Mouse (Mus musculus): ENCODE results near the gene Senp1.

The Senp1 gene

GRCm38 (mm10) chr15:98107230-98107629, 13.7 kb upstream of the Senp1 start:
- DNase-seq: no peak

GRCm38 (mm10) chr15:98106506-98106905, 13.0 kb upstream of the Senp1 start:
- no peak for DNase-seq

GRCm38 (mm10) chr15:98102401-98102800, 8.9 kb upstream of the Senp1 start:
- DNase-seq: no peak

GRCm38 (mm10) chr15:98098519-98098918, 5.0 kb upstream of the Senp1 start:
- DNase-seq: no peak

- no peak for DNase-seq
Observed at GRCm38 (mm10) chr15:98096957-98097356, 3.4 kb upstream of the Senp1 start.

- DNase-seq: no peak
Observed at GRCm38 (mm10) chr15:98094905-98095304, 1.4 kb upstream of the Senp1 start.

- no peak for DNase-seq
Observed at GRCm38 (mm10) chr15:98092372-98093120, 998 bp downstream of the Senp1 start, which contains the start of gene Pfkm. Pfkm (plus strand) TSS chr15:98092589.

- no peak for DNase-seq
Observed at GRCm38 (mm10) chr15:98091841-98092240, 1.7 kb downstream of the Senp1 start.

GRCm38 (mm10) chr15:98089421-98090183, 3.9 kb downstream of the Senp1 start:
- peak; percentile 59 to 69 for DNase-seq

GRCm38 (mm10) chr15:98088889-98089288, 4.7 kb downstream of the Senp1 start:
- DNase-seq: no peak

GRCm38 (mm10) chr15:98076901-98077300, 16.6 kb downstream of the Senp1 start:
- DNase-seq: no peak

GRCm38 (mm10) chr15:98075034-98075433, 18.5 kb downstream of the Senp1 start:
- DNase-seq: peak; percentile 12 to 16

GRCm38 (mm10) chr15:98074521-98074920, 19.0 kb downstream of the Senp1 start:
- no peak for DNase-seq

GRCm38 (mm10) chr15:98070376-98070775, 23.2 kb downstream of the Senp1 start:
- DNase-seq: no peak

GRCm38 (mm10) chr15:98069566-98070245, 23.8 kb downstream of the Senp1 start:
- DNase-seq: peak; percentile 12 to 16

- no peak for DNase-seq
Observed at GRCm38 (mm10) chr15:98068506-98068905, 25.0 kb downstream of the Senp1 start.

GRCm38 (mm10) chr15:98067492-98067891, 26.1 kb downstream of the Senp1 start:
- DNase-seq: no peak

- DNase-seq: no peak
Observed at GRCm38 (mm10) chr15:98066602-98067001, 26.9 kb downstream of the Senp1 start.

GRCm38 (mm10) chr15:98065881-98066280, 27.7 kb downstream of the Senp1 start:
- peak; percentile 32 to 60 for DNase-seq

GRCm38 (mm10) chr15:98055246-98055645, 38.3 kb downstream of the Senp1 start:
- DNase-seq: peak; percentile 65 to 76

- no peak for DNase-seq
Observed at GRCm38 (mm10) chr15:98051685-98052084, 41.9 kb downstream of the Senp1 start.

- DNase-seq: no peak
Observed at GRCm38 (mm10) chr15:98048918-98049700, 44.4 kb downstream of the Senp1 start.

GRCm38 (mm10) chr15:98044387-98044786, 49.2 kb downstream of the Senp1 start:
- DNase-seq: no peak

Data from cerebellum, postnatal 10 days (tissue).